11 mouse cellular contexts compared by ENCODE assay signal in the genomic region with DNA sequence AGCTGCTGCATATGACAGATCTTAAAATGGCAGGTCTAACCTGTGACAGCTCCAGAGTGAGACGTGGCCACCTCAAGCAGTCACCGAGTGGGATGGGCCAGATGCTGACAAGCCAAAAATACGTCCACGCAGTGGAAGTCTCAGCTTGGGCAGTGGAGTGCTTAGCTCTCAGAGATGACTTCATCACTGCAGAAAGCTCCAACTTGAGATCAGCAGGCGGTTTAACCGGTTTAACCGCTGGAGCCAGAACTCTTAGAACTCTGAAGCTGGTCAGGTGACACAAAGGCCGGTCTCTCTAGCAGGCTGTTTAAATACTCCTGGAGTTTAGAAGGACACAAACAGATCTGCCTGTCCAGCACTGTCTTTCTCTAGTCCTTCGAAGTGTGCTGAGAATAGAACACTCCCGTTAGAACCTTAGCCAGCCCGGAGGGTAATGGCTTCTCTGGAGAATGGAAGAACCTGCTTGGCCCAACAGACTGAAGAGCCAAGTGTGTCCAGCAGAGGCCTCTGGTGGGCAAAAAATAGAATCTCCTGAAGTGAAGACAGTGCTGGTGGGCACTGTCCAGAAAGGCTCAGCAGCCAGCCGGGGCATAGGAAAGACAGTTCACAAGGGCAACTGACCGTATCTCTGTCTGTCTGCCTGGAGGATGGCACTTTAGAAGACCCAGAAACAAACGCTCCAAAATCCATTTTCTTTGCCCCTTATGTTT. TPM values are rescaled to one million over a fixed set of nuclear protein-coding genes. Genes with fewer than 3 reads are reported as not detected.
A peak's percentile ranks its signal among the peaks of the same experiment; 100 is the strongest.
DNase-seq lines count a peak whose midpoint lies in the region; ATAC-seq and TF ChIP-seq lines count a peak whose summit lies in the region.
"Had no signal": no experiment of that assay in that cellular context is flagged by ENCODE, and none has a peak within 500 bp of the region (broad histone marks: within the 10 kb centered on the region; RNA-seq: fewer than 3 reads in every experiment).

No protein-coding gene starts in this region.

- 85% methylated on average over 14 of the region's 14 CpGs for WGBS in hindbrain, postnatal 0 days
- WGBS in hindbrain, embryonic 12.5 days, result 79% methylated on average over 14 of the region's 14 CpGs
- 68% methylated on average over 14 of the region's 14 CpGs for WGBS in embryonic facial prominence, embryonic 14.5 days
- 71% methylated on average over 14 of the region's 14 CpGs for WGBS in kidney, embryonic 14.5 days

- DNase-seq in hindbrain, postnatal 0 days (ENCODE audit: low spot score), result peak; percentile 14
- peak; percentile 84 for DNase-seq in embryonic facial prominence, embryonic 14.5 days (ENCODE audit: low spot score)
- peak; percentile 12 for DNase-seq in ovary, postnatal 14 days (ENCODE audit: low spot score)
- DNase-seq in thymus, postnatal 0 days (ENCODE audit: low spot score), result no peak
- no peak for DNase-seq in retina, embryonic 14.5 days (ENCODE audit: low spot score)
- DNase-seq in cerebellum, postnatal 25 days, result no peak
- DNase-seq: gastrocnemius, postnatal 25 days had no signal

- ATAC-seq in hindbrain, postnatal 0 days, result 0 out of 2 replicates have a peak, but pooled peaks have one; percentile 27
- no peak for ATAC-seq in hindbrain, embryonic 12.5 days (ENCODE audit: low FRiP score)
- peak; percentile 89 for ATAC-seq in embryonic facial prominence, embryonic 14.5 days (ENCODE audit: low read depth)
- ATAC-seq in kidney, embryonic 14.5 days (ENCODE audit: low FRiP score, low TSS enrichment), result peak; percentile 43

- no peak overlapping the region for H3K9ac ChIP-seq in hindbrain, postnatal 0 days (replicated peaks; ENCODE audit: low read length)
- H3K9ac ChIP-seq in hindbrain, embryonic 12.5 days, result no peak overlapping the region
- no peak overlapping the region for H3K9ac ChIP-seq in embryonic facial prominence, embryonic 14.5 days (ENCODE audit: low read depth, low read length)
- no peak overlapping the region for H3K9ac ChIP-seq in kidney, embryonic 14.5 days (ENCODE audit: low read depth, low read length)
- H3K9ac ChIP-seq: neural tube, embryonic 12.5 days had no signal

- peak; percentile 50 for TF ChIP-seq CTCF in hindbrain, postnatal 0 days (IDR thresholded peaks at IDR 0.05; ENCODE audit: low read depth)

- no peak overlapping the region for H3K4me2 ChIP-seq in hindbrain, postnatal 0 days (ENCODE audit: low read depth, low read length)
- H3K4me2 ChIP-seq in hindbrain, embryonic 12.5 days (replicated peaks), result no peak overlapping the region
- no peak overlapping the region for H3K4me2 ChIP-seq in embryonic facial prominence, embryonic 14.5 days (ENCODE audit: low read depth, low read length)
- no peak overlapping the region for H3K4me2 ChIP-seq in kidney, embryonic 14.5 days (replicated peaks; ENCODE audit: low read depth, low read length)
- H3K4me2 ChIP-seq: neural tube, embryonic 12.5 days had no signal

- no peak overlapping the region for H3K4me3 ChIP-seq in hindbrain, postnatal 0 days (ENCODE audit: low read length)
- H3K4me3 ChIP-seq in hindbrain, embryonic 12.5 days, result no peak overlapping the region
- H3K4me3 ChIP-seq in embryonic facial prominence, embryonic 14.5 days (ENCODE audit: low read depth, low read length), result no peak overlapping the region
- no peak overlapping the region for H3K4me3 ChIP-seq in kidney, embryonic 14.5 days (ENCODE audit: low read length)
- H3K4me3 ChIP-seq: neural tube, embryonic 12.5 days had no signal

- no peaks in the 10 kb centered on the region for H3K9me3 ChIP-seq in hindbrain, postnatal 0 days (ENCODE audit: low read length)
- no peaks in the 10 kb centered on the region for H3K9me3 ChIP-seq in hindbrain, embryonic 12.5 days (replicated peaks)
- no peaks in the 10 kb centered on the region for H3K9me3 ChIP-seq in embryonic facial prominence, embryonic 14.5 days (ENCODE audit: control insufficient read depth, low read length)
- no peaks in the 10 kb centered on the region for H3K9me3 ChIP-seq in kidney, embryonic 14.5 days (ENCODE audit: control insufficient read depth, low read length)
- H3K9me3 ChIP-seq: neural tube, embryonic 12.5 days had no signal

- no peaks in the 10 kb centered on the region for H3K4me1 ChIP-seq in hindbrain, postnatal 0 days (ENCODE audit: insufficient read depth, low read length)
- no peaks in the 10 kb centered on the region for H3K4me1 ChIP-seq in hindbrain, embryonic 12.5 days
- H3K4me1 ChIP-seq in embryonic facial prominence, embryonic 14.5 days (ENCODE audit: control insufficient read depth, insufficient read depth, low read length), result no peaks in the 10 kb centered on the region
- no peaks in the 10 kb centered on the region for H3K4me1 ChIP-seq in kidney, embryonic 14.5 days (ENCODE audit: control insufficient read depth, insufficient read depth, low read length)
- H3K4me1 ChIP-seq: neural tube, embryonic 12.5 days had no signal

- H3K36me3 ChIP-seq in hindbrain, postnatal 0 days (ENCODE audit: insufficient read depth, low read length), result no peaks in the 10 kb centered on the region
- H3K36me3 ChIP-seq in hindbrain, embryonic 12.5 days, result no peaks in the 10 kb centered on the region
- no peaks in the 10 kb centered on the region for H3K36me3 ChIP-seq in embryonic facial prominence, embryonic 14.5 days (ENCODE audit: control insufficient read depth, insufficient read depth, low read length)
- no peaks in the 10 kb centered on the region for H3K36me3 ChIP-seq in kidney, embryonic 14.5 days (ENCODE audit: control insufficient read depth, insufficient read depth, low read length)
- H3K36me3 ChIP-seq: neural tube, embryonic 12.5 days had no signal

- no peaks in the 10 kb centered on the region for H3K27me3 ChIP-seq in hindbrain, postnatal 0 days (ENCODE audit: insufficient read depth, low read length)
- no peaks in the 10 kb centered on the region for H3K27me3 ChIP-seq in hindbrain, embryonic 12.5 days
- H3K27me3 ChIP-seq in embryonic facial prominence, embryonic 14.5 days (replicated peaks; ENCODE audit: control insufficient read depth, insufficient read depth, low read length), result no peaks in the 10 kb centered on the region
- no peaks in the 10 kb centered on the region for H3K27me3 ChIP-seq in kidney, embryonic 14.5 days (ENCODE audit: control insufficient read depth, insufficient read depth, low read length)
- H3K27me3 ChIP-seq: neural tube, embryonic 12.5 days had no signal

- no peak overlapping the region for H3K27ac ChIP-seq in hindbrain, postnatal 0 days
- H3K27ac ChIP-seq in hindbrain, embryonic 12.5 days, result no peak overlapping the region
- no peak overlapping the region for H3K27ac ChIP-seq in embryonic facial prominence, embryonic 14.5 days (replicated peaks; ENCODE audit: low read depth, low read length)
- H3K27ac ChIP-seq in kidney, embryonic 14.5 days (ENCODE audit: low read depth, low read length), result no peak overlapping the region
- H3K27ac ChIP-seq: neural tube, embryonic 12.5 days had no signal

RNA-seq across cellular contexts. Expression of gene Fam189a1, which starts 57.0 kb away (rescaled TPM):
- total RNA-seq in hindbrain, postnatal 0 days (2014; rRNA removed), result 23.2 and 28.4 TPM in 2 replicates
- polyA plus RNA-seq in hindbrain, postnatal 0 days (2015; fragmentation: Nextera tagmentation; extraction: Ambion mirVana), result 12.5 and 16.8 TPM in 2 replicates
- polyA plus RNA-seq in hindbrain, embryonic 12.5 days (2016; fragmentation: Nextera tagmentation; extraction: Ambion mirVana), result 4.4 and 7.7 TPM in 2 replicates
- 3.6 and 4.4 TPM in 2 replicates for polyA plus RNA-seq in embryonic facial prominence, embryonic 14.5 days (2014; fragmentation: Nextera tagmentation; extraction: Ambion mirVana)
- polyA plus RNA-seq in kidney, embryonic 14.5 days (2014; fragmentation: Nextera tagmentation; extraction: Ambion mirVana), result 0.40 and 0.65 TPM in 2 replicates
- 0.12 and 0.19 TPM in 2 replicates for polyA plus RNA-seq in thymus, postnatal 0 days (2015; fragmentation: Nextera tagmentation; extraction: Ambion mirVana)
- total RNA-seq: liver, adult 2 months had no signal

Comparison
In these comparisons a context has a peak if more than half of its experiments do, and no peak if none do; other contexts are left out.
1. DNase-seq: peak in hindbrain, postnatal 0 days (single experiment), embryonic facial prominence, embryonic 14.5 days (single experiment) and ovary, postnatal 14 days (single experiment); none in thymus, postnatal 0 days (single experiment), retina, embryonic 14.5 days (single experiment) and cerebellum, postnatal 25 days (0 of 2).